Mouse (Mus musculus): ENCODE data around the gene Rexo1.
"Not testable (repeated sequence)": the region's sequence is repeated elsewhere in the genome, so short reads cannot be mapped to it uniquely, and the experiment has no call there.

The Rexo1 gene

GRCm38 (mm10) chr10:80561116-80561944, at the start of gene Rexo1:
Gene Rexo1 (minus strand): TSS chr10:80561560.
- peak; percentile 96 for DNase-seq (ENCODE audit: low read depth, low spot score)

- peak; percentile 61 for DNase-seq (ENCODE audit: low read depth, low spot score)
Observed at GRCm38 (mm10) chr10:80611024-80611423, 49.7 kb upstream of the Rexo1 start.

- no peak for DNase-seq (ENCODE audit: low read depth, low spot score)
Observed at GRCm38 (mm10) chr10:80610116-80610785, 48.9 kb upstream of the Rexo1 start.

- no peak for DNase-seq (ENCODE audit: low read depth, low spot score)
Observed at GRCm38 (mm10) chr10:80609269-80609924, 48.0 kb upstream of the Rexo1 start.

- DNase-seq (ENCODE audit: low read depth, low spot score): no peak
Observed at GRCm38 (mm10) chr10:80608435-80608834, 47.1 kb upstream of the Rexo1 start.

GRCm38 (mm10) chr10:80606737-80607350, 45.5 kb upstream of the Rexo1 start:
- no peak for DNase-seq (ENCODE audit: low read depth, low spot score)

GRCm38 (mm10) chr10:80606306-80606705, 44.9 kb upstream of the Rexo1 start:
- DNase-seq (ENCODE audit: low read depth, low spot score): peak; percentile 67

GRCm38 (mm10) chr10:80605721-80606120, 44.4 kb upstream of the Rexo1 start, which contains the start of gene Gm49322:
Gene Gm49322 (plus strand): TSS chr10:80606021.
- not testable (repeated sequence) for DNase-seq (ENCODE audit: low read depth, low spot score)

GRCm38 (mm10) chr10:80604988-80605387, 43.6 kb upstream of the Rexo1 start:
- DNase-seq (ENCODE audit: low read depth, low spot score): no peak

- DNase-seq (ENCODE audit: low read depth, low spot score): peak; percentile 47
Observed at GRCm38 (mm10) chr10:80604001-80604509, 42.7 kb upstream of the Rexo1 start.

GRCm38 (mm10) chr10:80603364-80603763, 42.0 kb upstream of the Rexo1 start:
- no peak for DNase-seq (ENCODE audit: low read depth, low spot score)

- peak; percentile 98 for DNase-seq (ENCODE audit: low read depth, low spot score)
Observed at GRCm38 (mm10) chr10:80602698-80603325, 41.5 kb upstream of the Rexo1 start, which contains the start of the genes Scamp4 and Adat3. Gene Scamp4 (plus strand): TSS chr10:80602872. Gene Adat3 (plus strand): TSS chr10:80602880.

- no peak for DNase-seq (ENCODE audit: low read depth, low spot score)
Observed at GRCm38 (mm10) chr10:80596318-80596717, 35.0 kb upstream of the Rexo1 start.

- peak; percentile 99 for DNase-seq (ENCODE audit: low read depth, low spot score)
Observed at GRCm38 (mm10) chr10:80589879-80590854, 28.8 kb upstream of the Rexo1 start, which contains the start of gene Abhd17a. Gene Abhd17a (minus strand): TSS chr10:80590341.

- no peak for DNase-seq (ENCODE audit: low read depth, low spot score)
Observed at GRCm38 (mm10) chr10:80589127-80589878, 27.9 kb upstream of the Rexo1 start.

- no peak for DNase-seq (ENCODE audit: low read depth, low spot score)
Observed at GRCm38 (mm10) chr10:80587305-80587657, 25.9 kb upstream of the Rexo1 start.

GRCm38 (mm10) chr10:80586407-80587304, 25.3 kb upstream of the Rexo1 start:
- no peak for DNase-seq (ENCODE audit: low read depth, low spot score)

- no peak for DNase-seq (ENCODE audit: low read depth, low spot score)
Observed at GRCm38 (mm10) chr10:80585581-80585980, 24.2 kb upstream of the Rexo1 start.

Data from ZHBTc4 (cell line).